ENCODE assay signal across 18 mouse cellular contexts in the genomic region with DNA sequence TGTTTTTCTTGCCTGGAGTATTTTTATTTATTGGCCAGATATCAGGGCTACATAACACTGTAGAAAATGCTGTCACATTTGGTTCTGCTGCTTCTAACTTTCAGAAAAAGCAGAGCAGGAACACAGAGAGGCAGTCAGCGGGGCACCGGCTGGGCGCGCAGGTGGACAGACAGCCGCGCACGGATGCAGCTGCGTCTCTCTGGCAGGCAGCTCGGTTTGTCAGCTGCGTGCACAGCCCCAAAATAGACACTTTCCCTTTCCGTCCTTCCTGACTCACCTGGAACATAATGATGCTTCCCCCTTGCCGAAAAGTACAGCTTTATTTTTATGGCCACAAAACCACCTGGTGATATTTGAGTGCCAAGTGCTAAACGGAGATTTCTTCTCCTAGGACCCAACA.
DNase-seq lines count a peak whose midpoint lies in the region; ATAC-seq and TF ChIP-seq lines count a peak whose summit lies in the region.
"Had no signal": no experiment of that assay in that cellular context is flagged by ENCODE, and none has a peak within 500 bp of the region (broad histone marks: within the 10 kb centered on the region; RNA-seq: fewer than 3 reads in every experiment).

No protein-coding gene starts in this region.

- no peaks in the 10 kb centered on the region for H3K27me3 ChIP-seq in myocyte (ENCODE audit: control insufficient read depth, insufficient read depth, insufficient read length)
- H3K27me3 ChIP-seq in heart, embryonic 11.5 days (ENCODE audit: control insufficient read depth, insufficient read depth, low read length): no peaks in the 10 kb centered on the region
- H3K27me3 ChIP-seq: limb, embryonic 12.5 days; neural tube, embryonic 15.5 days had no signal

- 80% methylated on average over 13 of the region's 13 CpGs for WGBS in heart, embryonic 11.5 days (ENCODE audit: insufficient replicate concordance)

- no peak overlapping the region for H3K4me3 ChIP-seq in myocyte
- H3K4me3 ChIP-seq in heart, embryonic 11.5 days (ENCODE audit: low read depth, low read length): no peak overlapping the region
- H3K4me3 ChIP-seq: limb, embryonic 12.5 days; midbrain, embryonic 10.5 days; neural tube, embryonic 15.5 days had no signal

- TF ChIP-seq POLR2A in myocyte (IDR thresholded peaks at IDR 0.05; ENCODE audit: insufficient read length, low read depth): no peak

- no peak overlapping the region for H3ac ChIP-seq in myocyte (ENCODE audit: control insufficient read depth, insufficient read length)

- H3K9ac ChIP-seq in heart, embryonic 11.5 days (ENCODE audit: low read depth, low read length): no peak overlapping the region
- H3K9ac ChIP-seq: limb, embryonic 12.5 days; neural tube, embryonic 15.5 days had no signal

- intact Hi-C loops in left cerebral cortex, postnatal 25 days (cut with DNase I): no loop called here

- no peak for ATAC-seq in heart, embryonic 11.5 days (replicated peaks; ENCODE audit: insufficient number of reproducible peaks, low FRiP score, low TSS enrichment)
- ATAC-seq: activated CD4-positive, CD25-positive, alpha-beta regulatory T cell, adult 4 months; hindbrain, embryonic 16.5 days had no signal

- H3K4me2 ChIP-seq in myocyte (ENCODE audit: low read depth): no peak overlapping the region
- H3K4me2 ChIP-seq in heart, embryonic 11.5 days: no peak overlapping the region
- H3K4me2 ChIP-seq: limb, embryonic 12.5 days; neural tube, embryonic 15.5 days had no signal

- H3K27ac ChIP-seq in heart, embryonic 11.5 days (ENCODE audit: low read depth, low read length): no peak overlapping the region
- H3K27ac ChIP-seq: limb, embryonic 12.5 days; midbrain, embryonic 10.5 days; neural tube, embryonic 15.5 days had no signal

- DNase-seq in cerebellum, adult 11-12 months: peak; percentile 23
- no peak for DNase-seq in cerebellum, postnatal 4 days (ENCODE audit: low spot score in 2 of 2)
- DNase-seq in left cerebral cortex, postnatal 25 days (ENCODE audit: low spot score in 2 of 2): peak; percentile 22 to 33
- DNase-seq in left cerebral cortex, adult 11 months (ENCODE audit: low spot score): no peak
- peak; percentile 23 for DNase-seq in cerebellum, adult 8-10 months
- no peak for DNase-seq in heart, adult 9 months (ENCODE audit: low spot score in 2 of 2)
- DNase-seq: adrenal gland, postnatal 36 days; gastrocnemius, postnatal 14 days; kidney, adult 2 months; kidney, postnatal 4 days; lung, postnatal 36 days had no signal

- no peaks in the 10 kb centered on the region for H3K79me2 ChIP-seq in myocyte (ENCODE audit: control insufficient read depth, insufficient read depth)

- no peaks in the 10 kb centered on the region for H3K4me1 ChIP-seq in heart, embryonic 11.5 days (ENCODE audit: control insufficient read depth, insufficient read depth, low read length)
- H3K4me1 ChIP-seq: midbrain, embryonic 10.5 days; neural tube, embryonic 15.5 days had no signal

- no peaks in the 10 kb centered on the region for H3K9me3 ChIP-seq in heart, embryonic 11.5 days (replicated peaks; ENCODE audit: control insufficient read depth, low read length)
- H3K9me3 ChIP-seq: limb, embryonic 12.5 days; midbrain, embryonic 10.5 days; neural tube, embryonic 15.5 days had no signal

- no peaks in the 10 kb centered on the region for H3K36me3 ChIP-seq in myocyte (ENCODE audit: control insufficient read depth, insufficient read depth)
- H3K36me3 ChIP-seq in heart, embryonic 11.5 days (ENCODE audit: control insufficient read depth, insufficient read depth, low read length): no peaks in the 10 kb centered on the region
- H3K36me3 ChIP-seq: limb, embryonic 12.5 days; midbrain, embryonic 10.5 days; neural tube, embryonic 15.5 days had no signal

TF ChIP-seq in myocyte, 11 proteins besides CTCF, POLR2A, EP300 and RAD21:
- TF ChIP-seq TCF3 (IDR thresholded peaks at IDR 0.05; ENCODE audit: insufficient read length, low read depth) (peak; percentile 45), MYOG (IDR thresholded peaks at IDR 0.05; ENCODE audit: control insufficient read depth in 1 of 3, insufficient read depth in 1 of 3, insufficient read length in 2 of 3, low read depth in 2 of 3) (peak in 2 of 3 experiments; percentile 51 to 68), REST (IDR thresholded peaks at IDR 0.05; ENCODE audit: insufficient read depth, insufficient read length) (no peak), MYOD1 (IDR thresholded peaks at IDR 0.05; ENCODE audit: control insufficient read depth in 1 of 3, insufficient read length in 2 of 3, low read depth in 2 of 3) (peak in 2 of 3 experiments; percentile 54 to 89)

Comparison
In these comparisons a context has a peak if more than half of its experiments do, and no peak if none do; other contexts are left out.
1. DNase-seq: peak in cerebellum, adult 11-12 months (single experiment), left cerebral cortex, postnatal 25 days (2 of 2) and cerebellum, adult 8-10 months (single experiment); none in cerebellum, postnatal 4 days (0 of 2), left cerebral cortex, adult 11 months (single experiment) and heart, adult 9 months (0 of 2).